Mouse (Mus musculus): Measurements from ENCODE around the gene Carm1. TPM values are rescaled to one million over a fixed set of nuclear protein-coding genes. Genes with fewer than 3 reads are reported as not detected.
A peak's percentile ranks its signal among the peaks of the same experiment; 100 is the strongest.

The Carm1 gene
- total and polyA plus RNA-seq, 2 experiments from 2014 or later = 25.0 to 84.9 TPM

- H3K9me3 ChIP-seq (ENCODE audit: low read length) = no peaks in the 10 kb centered on the region
- peak; percentile 29 for DNase-seq (ENCODE audit: low spot score)
- TF ChIP-seq CTCF (IDR thresholded peaks at IDR 0.05; ENCODE audit: low read depth) = no peak
Observed at GRCm38 (mm10) chr9:21635639-21636038, 88.9 kb downstream of the Carm1 start.

GRCm38 (mm10) chr9:21639031-21639430 lies 92.3 kb downstream of the Carm1 start:
- TF ChIP-seq CTCF (IDR thresholded peaks at IDR 0.05; ENCODE audit: low read depth) = no peak
- Histone ChIP-seq H3K4me3 (ENCODE audit: low read length) (no peak overlapping the region), H3K36me3 (ENCODE audit: insufficient read depth, low read length) (peaks cover 87% of the 10 kb centered on the region), H3K9ac (replicated peaks; ENCODE audit: low read length) (no peak overlapping the region), H3K27me3 (ENCODE audit: insufficient read depth, low read length) (no peaks in the 10 kb centered on the region), H3K4me2 (ENCODE audit: low read depth, low read length) (no peak overlapping the region), H3K27ac (no peak overlapping the region), H3K9me3 (ENCODE audit: low read length) (no peaks in the 10 kb centered on the region), H3K4me1 (ENCODE audit: insufficient read depth, low read length) (no peaks in the 10 kb centered on the region)
- 83% methylated on average over 11 of the region's 11 CpGs for WGBS
- DNase-seq (ENCODE audit: low spot score) (no peak), ATAC-seq (no peak)

More at GRCm38 (mm10) chr9:21635639-21636038, 88.9 kb downstream of the Carm1 start:
- H3K27ac ChIP-seq = no peak overlapping the region; the same call in 1 of the 2 replicates
- peaks cover 66% of the 10 kb centered on the region for H3K36me3 ChIP-seq (ENCODE audit: insufficient read depth, low read length)
- no peak overlapping the region for H3K4me3 ChIP-seq (ENCODE audit: low read length)
- H3K27me3 ChIP-seq (ENCODE audit: insufficient read depth, low read length) = no peaks in the 10 kb centered on the region
- H3K4me1 ChIP-seq (ENCODE audit: insufficient read depth, low read length) = no peaks in the 10 kb centered on the region
- ATAC-seq = peak; percentile 8; the same call in 1 of the 2 replicates
- 39% methylated on average over 7 of the region's 7 CpGs for WGBS
- H3K4me2 ChIP-seq (ENCODE audit: low read depth, low read length) = no peak overlapping the region
- no peak overlapping the region for H3K9ac ChIP-seq (replicated peaks; ENCODE audit: low read length)

MicroRNAs encoded within 50 kb of the gene (microRNA counts, 519-probe panel; counts per million panel counts)
- not detected for microRNA mmu-miR-1946b

Small RNA genes lying within 50 kb of the gene (microRNA-seq; reads per million reads assigned to microRNA genes)
- gene Mir1946b = 0 reads per million in 2 experiments

Other genes starting within 250 kb of the Carm1 start
- gene Ap1m2, start 234.6 kb upstream of the Carm1 start, total RNA-seq (2014; rRNA removed) = 2.5 and 7.0 TPM in 2 replicates
- gene Ap1m2, start 234.6 kb upstream of the Carm1 start, polyA plus RNA-seq (2015; fragmentation: Nextera tagmentation; extraction: Ambion mirVana) = 3.8 and 3.9 TPM in 2 replicates
- gene Slc44a2, start 226.2 kb upstream of the Carm1 start, total RNA-seq (2014; rRNA removed) = 58.5 and 68.0 TPM in 2 replicates
- 52.6 and 58.8 TPM in 2 replicates for gene Slc44a2, start 226.2 kb upstream of the Carm1 start, polyA plus RNA-seq (2015; fragmentation: Nextera tagmentation; extraction: Ambion mirVana)
- 89.5 and 108 TPM in 2 replicates for gene Ilf3, start 179.0 kb upstream of the Carm1 start, total RNA-seq (2014; rRNA removed)
- 174 and 184 TPM in 2 replicates for gene Ilf3, start 179.0 kb upstream of the Carm1 start, polyA plus RNA-seq (2015; fragmentation: Nextera tagmentation; extraction: Ambion mirVana)
- gene Qtrt1, start 135.1 kb upstream of the Carm1 start, total RNA-seq (2014; rRNA removed) = 37.1 and 46.7 TPM in 2 replicates
- gene Qtrt1, start 135.1 kb upstream of the Carm1 start, polyA plus RNA-seq (2015; fragmentation: Nextera tagmentation; extraction: Ambion mirVana) = 38.6 and 44.5 TPM in 2 replicates
- gene Dnm2, start 122.0 kb upstream of the Carm1 start, total RNA-seq (2014; rRNA removed) = 75.3 and 80.4 TPM in 2 replicates
- 53.5 and 58.6 TPM in 2 replicates for gene Dnm2, start 122.0 kb upstream of the Carm1 start, polyA plus RNA-seq (2015; fragmentation: Nextera tagmentation; extraction: Ambion mirVana)
- gene Tmed1, start 36.6 kb upstream of the Carm1 start, total RNA-seq (2014; rRNA removed) = 50.2 and 61.3 TPM in 2 replicates
- gene Tmed1, start 36.6 kb upstream of the Carm1 start, polyA plus RNA-seq (2015; fragmentation: Nextera tagmentation; extraction: Ambion mirVana) = 59.2 and 65.8 TPM in 2 replicates
- 1.2 and 2.2 TPM in 2 replicates for gene AB124611, start 20.7 kb upstream of the Carm1 start, total RNA-seq (2014; rRNA removed)
- gene AB124611, start 20.7 kb upstream of the Carm1 start, polyA plus RNA-seq (2015; fragmentation: Nextera tagmentation; extraction: Ambion mirVana) = 1.1 and 1.2 TPM in 2 replicates
- gene Timm29, start 45.8 kb downstream of the Carm1 start, total RNA-seq (2014; rRNA removed) = 63.3 and 66.8 TPM in 2 replicates
- gene Timm29, start 45.8 kb downstream of the Carm1 start, polyA plus RNA-seq (2015; fragmentation: Nextera tagmentation; extraction: Ambion mirVana) = 49.4 and 51.5 TPM in 2 replicates
- gene Yipf2, start 45.9 kb downstream of the Carm1 start, total RNA-seq (2014; rRNA removed) = 18.6 and 25.5 TPM in 2 replicates
- gene Yipf2, start 45.9 kb downstream of the Carm1 start, polyA plus RNA-seq (2015; fragmentation: Nextera tagmentation; extraction: Ambion mirVana) = 18.4 and 19.3 TPM in 2 replicates
- 171 and 177 TPM in 2 replicates for gene Smarca4, start 69.3 kb downstream of the Carm1 start, total RNA-seq (2014; rRNA removed)
- gene Smarca4, start 69.3 kb downstream of the Carm1 start, polyA plus RNA-seq (2015; fragmentation: Nextera tagmentation; extraction: Ambion mirVana) = 71.5 and 80.6 TPM in 2 replicates
- 20.6 and 28.4 TPM in 2 replicates for gene Ldlr, start 176.6 kb downstream of the Carm1 start, total RNA-seq (2014; rRNA removed)
- gene Ldlr, start 176.6 kb downstream of the Carm1 start, polyA plus RNA-seq (2015; fragmentation: Nextera tagmentation; extraction: Ambion mirVana) = 10.7 and 10.9 TPM in 2 replicates
- gene Spc24, start 213.4 kb downstream of the Carm1 start, total RNA-seq (2014; rRNA removed) = 20.3 and 31.1 TPM in 2 replicates
- 26.2 and 27.1 TPM in 2 replicates for gene Spc24, start 213.4 kb downstream of the Carm1 start, polyA plus RNA-seq (2015; fragmentation: Nextera tagmentation; extraction: Ambion mirVana)

Measured in hindbrain, postnatal 0 days (tissue).